Mouse (Mus musculus): ENCODE data around the gene Eed.

Eed gene

DNA sequence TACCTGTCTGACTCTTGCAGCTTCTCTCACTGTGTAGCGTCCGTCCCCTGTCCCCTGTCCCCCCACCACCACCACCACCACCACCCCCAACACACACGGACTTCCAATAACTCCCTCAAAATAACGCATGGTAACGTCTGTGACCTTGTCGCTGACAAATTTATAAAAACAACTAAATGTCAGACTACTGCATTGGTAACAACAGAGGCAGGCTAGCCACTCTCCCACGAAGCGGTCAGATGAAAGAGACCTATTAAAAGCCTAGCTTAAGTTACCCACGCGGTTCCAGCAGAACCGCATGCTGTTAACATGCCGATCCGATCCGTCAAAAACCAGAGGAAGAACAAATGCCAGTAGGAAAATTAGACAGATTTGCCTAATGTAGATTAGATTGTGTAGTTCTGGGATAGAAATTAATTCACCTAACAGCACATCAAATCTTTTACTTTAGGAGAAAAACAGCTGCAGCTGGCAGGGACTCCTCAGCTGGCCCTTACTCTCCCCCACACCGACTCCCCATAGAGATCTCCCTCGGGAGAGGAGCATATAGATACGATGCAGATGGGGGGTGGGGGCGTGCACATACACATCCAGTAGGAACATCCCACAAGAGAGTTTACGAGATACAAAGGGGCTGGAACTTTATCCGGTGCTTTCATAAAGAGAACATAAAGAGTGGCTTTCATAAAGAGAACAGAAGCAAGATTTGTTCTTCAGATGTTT lies 71.7 kb downstream of the Eed start:
- no peak for DNase-seq (ENCODE audit: low read depth, low spot score)

DNA sequence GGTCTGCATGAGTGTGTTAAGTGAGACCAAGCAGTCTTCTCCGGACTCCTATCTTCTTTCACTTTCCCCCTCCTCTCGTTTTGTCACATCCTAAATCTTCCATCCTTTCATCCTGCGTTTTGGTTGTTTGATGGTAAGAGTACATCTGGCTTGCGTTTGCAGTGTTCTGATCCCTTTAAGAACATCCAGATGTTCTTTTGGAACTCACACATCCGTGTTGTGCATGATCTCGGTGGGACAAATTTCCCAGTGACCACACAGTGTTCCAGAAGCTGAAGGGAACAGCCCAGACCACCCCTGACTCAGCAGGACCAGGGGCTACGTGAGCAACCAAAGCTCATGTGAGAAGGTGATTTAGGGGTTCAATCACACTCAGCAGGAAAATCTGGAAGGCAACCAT lies 72.4 kb downstream of the Eed start:
- peak; percentile 76 for DNase-seq (ENCODE audit: low read depth, low spot score)

DNA sequence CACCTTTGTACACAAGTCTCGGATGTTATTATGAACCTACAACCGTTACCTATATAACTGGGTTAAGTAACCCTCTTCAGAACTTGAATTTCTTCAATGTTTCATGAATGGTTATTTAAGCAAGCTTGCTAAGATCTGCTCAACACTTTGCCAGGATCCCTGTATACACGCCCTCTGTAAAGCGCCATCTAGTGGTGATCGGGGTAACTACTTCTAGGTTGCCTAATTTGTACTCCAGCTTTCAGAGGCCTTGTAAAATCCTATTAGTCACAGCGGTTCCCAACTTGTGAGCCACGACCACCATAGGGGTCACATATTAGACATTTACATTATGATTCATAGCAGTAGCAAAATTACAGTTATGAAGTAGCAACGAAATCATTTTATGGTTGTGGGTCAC lies 72.8 kb downstream of the Eed start:
- peak; percentile 89 for DNase-seq (ENCODE audit: low read depth, low spot score)
